Mouse (Mus musculus) embryonic facial prominence, embryonic 10.5 days (tissue): ENCODE measurements around the gene Sirt2. TPM values are rescaled to one million over a fixed set of nuclear protein-coding genes. Genes with fewer than 3 reads are reported as not detected.

ENCODE experiments used
- DNase-seq: peaks from one replicate; pipeline ENCODE4 v3.0.0-alpha.2; 2017; ENCODE audit warnings: low spot score
- H3K27ac ChIP-seq: fragments of 300-500 bp; sonication (generic); replicated peaks from 2 replicates; pipeline ENCODE4 v1.5.1; 2016; ENCODE audit warnings: mild to moderate bottlenecking
- H3K27me3 ChIP-seq: fragments of 300-500 bp; sonication (generic); replicated peaks from 2 replicates; pipeline ENCODE4 v1.6.1; 2016; ENCODE audit warnings: low read depth, mild to moderate bottlenecking; ENCODE audit not compliant: poor library complexity, severe bottlenecking
- H3K36me3 ChIP-seq: fragments of 300-500 bp; sonication (generic); replicated peaks from 2 replicates; pipeline ENCODE4 v1.6.1; 2016; ENCODE audit warnings: mild to moderate bottlenecking, moderate library complexity
- H3K4me1 ChIP-seq: fragments of 300-500 bp; sonication (generic); 2 replicates; pipeline ENCODE4 v1.6.1; 2016
- H3K4me3 ChIP-seq: fragments of 300-500 bp; sonication (generic); 2 replicates; pipeline ENCODE4 v1.5.1; 2016; ENCODE audit warnings: mild to moderate bottlenecking, moderate library complexity
- H3K9me3 ChIP-seq: fragments of 300-500 bp; sonication (generic); 2 replicates; pipeline ENCODE4 v1.6.1; 2016; ENCODE audit warnings: mild to moderate bottlenecking
- WGBS: fragments of 180-500 bp; shearing (Covaris S2); methylation state at CpG from one replicate; pipeline ENCODE4 v1.1.7; 2016; 5-methylcytosine and 5-hydroxymethylcytosine counted together
- polyA plus RNA-seq: library from polyadenylated mRNA; unstranded; fragments of >200 nt; fragmentation: Nextera tagmentation; extraction: Ambion mirVana; gene quantifications from 2 replicates; pipeline ENCODE4 v1.2.1, GENCODE M21; 2016

The Sirt2 gene
- polyA plus RNA-seq, 1 experiment from 2014 or later: 64.8 TPM

DNA sequence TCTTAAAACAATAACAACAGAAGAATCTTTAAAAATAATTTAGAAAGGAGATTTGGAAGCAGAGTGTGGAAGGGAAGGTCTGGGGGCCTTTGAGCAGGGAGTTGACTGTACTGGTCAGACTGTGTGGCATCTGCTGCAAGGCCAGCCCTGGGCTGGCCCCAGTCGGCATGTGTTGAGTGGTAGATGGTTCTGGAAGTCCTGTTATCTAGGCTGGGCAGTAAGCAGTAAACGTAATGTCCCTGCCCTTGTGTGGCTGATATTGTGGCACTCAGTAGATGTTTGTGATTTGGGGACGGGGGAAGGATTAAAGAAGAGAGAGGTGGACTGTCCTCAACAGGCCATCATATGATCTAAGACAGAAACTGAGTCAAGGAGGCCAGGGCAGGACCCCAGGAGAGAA, 3.8 kb downstream of the Sirt2 start:
- H3K36me3 ChIP-seq: peaks cover 16% of the 10 kb centered on the region; the same call in 1 of the 2 replicates
- H3K4me3 ChIP-seq: no peak overlapping the region
- no peak for DNase-seq
- H3K9me3 ChIP-seq: no peaks in the 10 kb centered on the region
- H3K27me3 ChIP-seq: no peaks in the 10 kb centered on the region
- WGBS: 89% methylated on average over 3 of the region's 3 CpGs
- H3K27ac ChIP-seq: no peak overlapping the region
- peaks cover 26% of the 10 kb centered on the region for H3K4me1 ChIP-seq

DNA sequence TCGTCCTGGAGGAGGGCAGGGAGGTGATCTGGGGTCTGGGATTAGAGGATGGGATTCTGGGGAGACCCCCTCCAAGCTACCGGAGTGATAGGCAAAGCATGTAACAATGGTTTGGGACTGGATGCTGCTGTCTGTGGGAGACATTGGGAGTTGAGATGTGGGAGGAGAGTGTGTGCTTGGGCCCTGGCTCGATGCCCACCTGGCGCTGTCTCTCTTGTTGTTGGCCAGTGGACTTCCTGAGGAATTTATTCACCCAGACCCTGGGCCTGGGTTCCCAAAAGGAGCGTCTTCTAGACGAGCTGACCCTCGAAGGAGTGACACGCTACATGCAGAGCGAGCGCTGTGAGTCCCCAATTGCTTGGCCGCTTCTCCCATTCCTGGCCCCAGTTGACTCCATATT, 5.3 kb downstream of the Sirt2 start:
- Histone ChIP-seq H3K27ac (no peak overlapping the region), H3K9me3 (no peaks in the 10 kb centered on the region), H3K4me3 (peak overlapping the region; percentile 3; the same call in 1 of the 2 replicates), H3K27me3 (no peaks in the 10 kb centered on the region), H3K4me1 (peaks cover 19% of the 10 kb centered on the region), H3K36me3 (peaks cover 31% of the 10 kb centered on the region)
- no peak for DNase-seq
- 93% methylated on average over 11 of the region's 11 CpGs for WGBS

DNA sequence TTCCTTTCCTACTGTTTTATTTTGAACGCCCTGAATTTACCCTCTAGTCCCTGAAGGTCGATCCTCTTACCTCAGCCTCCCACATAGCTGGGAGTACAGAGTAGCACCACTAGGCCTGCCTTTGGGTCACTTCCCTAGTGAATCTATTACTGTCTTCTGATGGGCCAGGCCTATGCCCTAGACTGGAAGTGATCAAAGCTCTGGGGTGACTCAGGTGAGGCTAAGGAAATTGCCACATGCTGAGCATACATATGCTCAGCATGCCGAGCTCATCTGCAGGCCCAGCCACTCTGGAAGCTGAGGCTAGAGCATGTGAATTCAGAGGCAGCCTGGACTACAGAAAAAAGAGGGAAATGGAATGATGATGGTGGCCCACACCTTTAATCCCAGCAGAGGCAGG, 6.6 kb downstream of the Sirt2 start:
- no peak for DNase-seq
- WGBS: 77% methylated on average over 3 of the region's 3 CpGs
- peaks cover 41% of the 10 kb centered on the region for H3K36me3 ChIP-seq
- H3K27ac ChIP-seq: no peak overlapping the region
- peaks cover 7% of the 10 kb centered on the region; the same call in 1 of the 2 replicates for H3K4me1 ChIP-seq
- H3K9me3 ChIP-seq: no peaks in the 10 kb centered on the region
- no peak overlapping the region for H3K4me3 ChIP-seq
- H3K27me3 ChIP-seq: no peaks in the 10 kb centered on the region

DNA sequence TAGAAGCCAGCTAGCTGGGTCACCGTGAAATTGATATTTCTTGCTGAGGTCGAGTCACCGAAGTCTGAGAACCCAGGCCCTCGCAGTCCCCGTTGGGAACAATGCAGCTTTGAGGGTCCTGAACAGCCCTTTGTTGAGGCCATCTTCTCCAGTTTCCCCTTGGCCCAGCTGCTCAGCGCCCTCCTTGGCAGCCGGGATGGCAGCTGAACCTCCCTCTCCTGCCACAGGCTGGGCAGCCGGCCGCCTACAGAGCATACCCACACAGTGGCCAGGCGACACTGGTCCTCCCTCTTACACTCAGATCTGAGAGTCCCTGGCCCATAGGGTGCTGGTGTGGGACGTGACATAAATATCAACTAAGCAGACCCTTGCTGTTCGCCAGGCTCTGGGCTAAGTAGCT, 7.6 kb downstream of the Sirt2 start:
- Histone ChIP-seq H3K36me3 (peaks cover 41% of the 10 kb centered on the region), H3K9me3 (no peaks in the 10 kb centered on the region), H3K4me3 (no peak overlapping the region), H3K27me3 (no peaks in the 10 kb centered on the region), H3K4me1 (peaks cover 7% of the 10 kb centered on the region; the same call in 1 of the 2 replicates), H3K27ac (peak overlapping the region; percentile 54)
- WGBS: 50% methylated on average over 12 of the region's 12 CpGs
- DNase-seq: peak; percentile 34

DNA sequence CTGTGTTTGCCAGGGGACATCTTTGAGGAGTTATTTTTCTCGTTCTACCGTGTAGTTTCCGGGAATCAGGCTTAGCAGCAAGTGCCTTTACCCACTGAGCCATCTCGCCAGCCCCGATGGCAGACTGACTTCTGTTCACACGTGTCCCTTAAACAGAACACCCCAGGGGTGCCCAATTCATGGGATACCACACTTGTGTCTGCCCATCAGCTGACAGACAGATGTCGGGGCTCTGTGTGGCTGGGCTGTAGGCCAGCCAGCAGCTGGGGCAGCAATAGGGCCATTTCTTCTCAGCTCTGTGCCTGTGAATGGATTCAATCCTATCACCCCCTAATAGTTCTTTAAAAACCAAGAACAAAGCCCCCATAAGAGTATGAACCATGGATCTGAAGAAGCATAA, 8.6 kb downstream of the Sirt2 start:
- no peak for DNase-seq
- no peaks in the 10 kb centered on the region for H3K9me3 ChIP-seq
- no peak overlapping the region for H3K27ac ChIP-seq
- 88% methylated on average over 7 of the region's 7 CpGs for WGBS
- no peak overlapping the region for H3K4me3 ChIP-seq
- H3K27me3 ChIP-seq: no peaks in the 10 kb centered on the region
- H3K4me1 ChIP-seq: peaks cover 8% of the 10 kb centered on the region
- peaks cover 41% of the 10 kb centered on the region for H3K36me3 ChIP-seq

DNA sequence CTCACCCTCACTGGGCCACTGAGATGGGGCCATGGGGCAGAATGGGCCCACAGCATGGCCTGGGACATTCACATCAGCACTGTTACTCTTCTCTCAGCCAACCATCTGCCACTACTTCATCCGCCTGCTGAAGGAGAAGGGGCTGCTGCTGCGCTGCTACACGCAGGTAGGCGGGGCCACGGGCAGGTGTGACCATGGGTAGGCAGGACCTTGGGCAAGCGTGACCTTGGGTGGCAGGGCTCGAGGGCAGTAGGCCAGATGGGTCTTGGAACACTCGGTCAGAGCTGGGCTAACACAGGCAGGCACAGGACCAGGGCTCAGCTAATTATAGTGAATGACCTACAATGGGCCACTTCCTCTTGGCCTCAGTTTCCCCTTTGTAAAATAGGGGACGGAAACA, 12.3 kb downstream of the Sirt2 start:
- Histone ChIP-seq H3K4me3 (no peak overlapping the region), H3K9me3 (no peaks in the 10 kb centered on the region), H3K27ac (no peak overlapping the region), H3K36me3 (peaks cover 40% of the 10 kb centered on the region), H3K27me3 (no peaks in the 10 kb centered on the region), H3K4me1 (peaks cover 17% of the 10 kb centered on the region)
- 84% methylated on average over 9 of the region's 9 CpGs for WGBS
- no peak for DNase-seq

DNA sequence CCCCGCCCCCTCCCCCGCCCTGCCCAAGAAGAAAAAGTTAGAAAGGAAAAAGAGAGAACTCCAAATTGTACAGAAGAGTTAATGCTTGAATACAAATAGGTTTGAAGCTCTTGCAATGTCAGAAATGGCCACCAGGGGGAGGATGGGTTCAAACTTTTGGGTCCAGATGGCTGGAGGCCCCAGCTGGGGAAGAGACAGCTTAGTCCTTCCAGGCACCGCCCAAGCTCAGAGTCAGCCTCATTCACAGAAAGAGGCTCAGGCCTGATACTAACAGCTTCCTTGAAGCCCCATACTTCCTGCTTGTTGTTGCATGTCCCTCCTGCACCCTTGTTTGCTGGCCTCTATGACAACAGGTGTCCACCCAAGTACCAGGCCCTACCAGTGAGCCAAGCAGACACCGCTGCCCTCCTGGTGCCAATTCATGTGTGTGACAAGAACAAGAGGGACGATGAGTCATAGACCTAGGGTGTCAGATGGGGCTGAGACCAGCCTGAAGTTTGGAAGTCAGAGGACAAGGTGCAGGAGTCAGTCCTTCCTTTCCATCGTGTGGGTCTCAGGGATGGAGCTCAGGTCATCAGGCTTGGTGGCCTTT, 13.6 kb downstream of the Sirt2 start:
- peaks cover 48% of the 10 kb centered on the region for H3K36me3 ChIP-seq
- H3K9me3 ChIP-seq: no peaks in the 10 kb centered on the region
- no peak overlapping the region for H3K4me3 ChIP-seq
- peaks cover 18% of the 10 kb centered on the region for H3K4me1 ChIP-seq
- 47% methylated on average over 6 of the region's 6 CpGs for whole genome bisulfite sequencing
- peak overlapping the region; percentile 67 for H3K27ac ChIP-seq
- no peaks in the 10 kb centered on the region for H3K27me3 ChIP-seq
- DNase-seq: peak; percentile 84

DNA sequence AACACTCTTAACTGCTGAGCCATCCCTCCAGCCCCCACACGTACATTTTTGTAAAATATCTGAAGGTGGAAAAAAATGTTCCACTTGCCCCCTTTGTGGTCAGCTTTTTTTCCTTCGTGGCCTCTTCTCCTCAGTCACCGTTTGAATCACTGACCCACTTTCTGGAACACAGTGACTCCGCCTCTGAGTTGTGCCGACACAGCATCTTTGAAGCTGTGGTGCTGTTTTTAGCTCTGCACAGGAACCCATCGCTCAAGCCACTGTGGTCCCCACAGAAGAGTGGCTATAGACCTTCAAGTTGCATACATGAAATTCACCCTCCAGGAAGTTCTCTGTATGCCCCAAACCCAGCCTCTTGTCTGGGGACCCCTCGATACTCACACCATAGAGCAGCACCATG, 14.3 kb downstream of the Sirt2 start:
- WGBS: 84% methylated on average over 7 of the region's 7 CpGs
- H3K36me3 ChIP-seq: peaks cover 48% of the 10 kb centered on the region
- no peak for DNase-seq
- H3K27ac ChIP-seq: no peak overlapping the region
- H3K9me3 ChIP-seq: no peaks in the 10 kb centered on the region
- H3K4me1 ChIP-seq: peaks cover 22% of the 10 kb centered on the region
- H3K27me3 ChIP-seq: no peaks in the 10 kb centered on the region
- no peak overlapping the region for H3K4me3 ChIP-seq

DNA sequence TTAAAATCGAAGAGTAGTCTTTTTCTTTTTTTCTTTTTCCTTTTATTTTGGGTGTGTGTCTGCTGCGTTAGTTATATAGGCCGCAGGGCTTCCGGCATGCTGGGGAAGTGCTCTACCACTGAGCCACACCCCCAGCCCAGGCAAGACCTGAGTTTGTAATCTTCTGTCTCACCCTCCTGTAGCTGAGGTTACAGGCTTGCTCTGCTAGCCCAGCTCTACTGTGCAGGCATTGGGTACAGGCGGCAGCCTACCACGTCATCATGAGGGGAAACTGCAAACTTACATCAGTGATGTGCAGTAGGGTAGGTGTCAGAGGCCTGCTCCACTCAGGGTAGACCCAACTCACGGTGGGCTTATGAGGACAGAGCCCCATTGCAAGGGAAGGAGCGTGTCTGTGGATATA, 14.7 kb downstream of the Sirt2 start:
- Histone ChIP-seq H3K4me1 (peaks cover 22% of the 10 kb centered on the region), H3K36me3 (peaks cover 49% of the 10 kb centered on the region), H3K27me3 (no peaks in the 10 kb centered on the region), H3K27ac (no peak overlapping the region), H3K4me3 (no peak overlapping the region), H3K9me3 (no peaks in the 10 kb centered on the region)
- 92% methylated on average over 8 of the region's 8 CpGs for WGBS
- no peak for DNase-seq

DNA sequence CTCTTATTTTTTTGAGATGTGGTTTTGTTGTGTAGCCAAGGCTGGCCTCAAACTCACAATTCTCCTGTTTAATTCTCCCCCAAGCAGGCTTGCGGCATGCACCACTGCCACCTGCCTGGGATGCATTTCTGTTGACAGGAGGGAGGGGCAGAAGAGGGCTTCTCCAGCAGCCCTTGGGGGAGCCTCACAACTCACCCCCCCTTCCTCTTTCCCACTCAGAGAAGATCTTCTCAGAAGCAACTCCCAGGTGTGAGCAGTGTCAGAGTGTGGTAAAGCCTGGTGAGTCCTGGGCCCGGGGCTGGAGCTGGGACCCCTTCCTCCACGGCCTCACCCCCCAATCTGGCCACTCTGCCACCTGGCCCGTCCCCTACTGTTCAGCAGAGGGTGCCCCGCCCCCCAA, 18.6 kb downstream of the Sirt2 start:
- 77% methylated on average over 5 of the region's 5 CpGs for WGBS
- Histone ChIP-seq H3K9me3 (no peaks in the 10 kb centered on the region), H3K36me3 (peaks cover 51% of the 10 kb centered on the region), H3K27me3 (no peaks in the 10 kb centered on the region), H3K4me3 (no peak overlapping the region), H3K4me1 (peaks cover 45% of the 10 kb centered on the region), H3K27ac (no peak overlapping the region)
- DNase-seq: no peak

DNA sequence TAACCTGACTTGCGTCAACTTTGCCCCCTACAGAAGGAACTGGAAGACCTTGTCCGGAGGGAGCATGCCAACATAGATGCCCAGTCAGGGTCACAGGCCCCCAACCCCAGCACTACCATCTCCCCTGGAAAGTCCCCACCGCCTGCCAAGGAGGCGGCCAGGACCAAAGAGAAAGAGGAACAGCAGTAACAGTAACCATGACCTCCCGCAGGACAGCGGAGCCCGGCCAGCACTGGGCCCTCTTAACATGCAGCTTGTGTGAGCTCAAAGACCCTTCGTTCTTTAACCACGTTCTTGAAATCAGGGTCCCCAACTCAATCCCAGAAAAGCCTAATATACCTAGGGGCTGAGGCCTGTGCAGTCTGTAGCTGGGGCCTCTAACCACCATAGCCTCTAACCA, 21.3 kb downstream of the Sirt2 start:
- H3K36me3 ChIP-seq: peaks cover 47% of the 10 kb centered on the region
- H3K4me1 ChIP-seq: peaks cover 60% of the 10 kb centered on the region
- H3K4me3 ChIP-seq: no peak overlapping the region
- no peak for DNase-seq
- no peaks in the 10 kb centered on the region for H3K27me3 ChIP-seq
- WGBS: 93% methylated on average over 9 of the region's 9 CpGs
- peak overlapping the region; percentile 73 for H3K27ac ChIP-seq
- H3K9me3 ChIP-seq: no peaks in the 10 kb centered on the region

DNA sequence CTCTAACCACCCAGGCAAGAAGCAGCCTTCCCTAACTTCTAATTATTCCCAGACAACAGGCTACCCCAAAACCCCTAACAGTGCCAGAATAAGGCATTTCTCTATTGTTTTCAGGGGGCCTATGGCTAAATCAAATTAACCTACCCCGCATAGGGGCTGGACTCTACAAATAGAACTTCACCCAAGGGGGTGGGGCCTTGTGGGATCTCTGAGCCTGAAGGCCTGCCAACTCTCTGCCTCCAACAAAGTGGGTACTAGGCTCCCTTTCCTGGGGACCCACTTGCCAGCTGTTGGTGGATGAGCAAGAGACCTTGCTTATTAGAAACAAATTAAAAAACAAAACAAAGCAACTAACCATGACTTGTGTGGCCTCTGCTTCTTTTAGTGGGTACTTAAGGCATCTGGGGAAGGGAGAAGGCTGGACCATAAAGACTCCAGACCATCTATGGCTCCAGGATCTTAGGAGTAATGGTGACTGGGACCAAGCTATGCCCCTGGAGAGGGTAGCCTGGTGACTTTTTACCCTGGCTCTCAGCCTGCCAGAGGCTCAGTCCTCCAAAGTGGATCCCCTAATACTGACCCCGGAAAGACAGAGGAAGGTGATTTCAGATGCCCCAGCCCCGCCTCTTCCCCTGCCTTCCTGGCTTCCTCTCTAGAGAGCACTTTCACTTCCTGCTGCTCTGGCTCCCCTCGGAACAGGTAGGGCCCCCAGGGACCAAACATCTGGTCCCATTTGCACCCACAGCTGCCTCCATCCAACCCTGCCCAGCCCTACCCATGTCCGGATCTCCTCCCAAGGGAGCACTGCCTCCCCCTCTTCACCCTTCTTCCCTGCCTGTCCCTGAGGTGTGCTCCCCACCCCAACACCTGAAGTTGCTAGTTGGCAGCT, 22.0 kb downstream of the Sirt2 start, which contains the start of gene Rinl:
TSS of gene Rinl (plus strand) at position 663 of the 889 bp plus-strand sequence.
- no peak for DNase-seq
- Histone ChIP-seq H3K4me3 (no peak within 1 kb of the TSS), H3K27me3 (no peaks in the 10 kb centered on the region), H3K9me3 (no peaks in the 10 kb centered on the region), H3K27ac (peak within 1 kb of the TSS; percentile 73), H3K4me1 (peaks cover 60% of the 10 kb centered on the region), H3K36me3 (peaks cover 42% of the 10 kb centered on the region)
- 66% methylated on average over 5 of the region's 5 CpGs for WGBS

DNA sequence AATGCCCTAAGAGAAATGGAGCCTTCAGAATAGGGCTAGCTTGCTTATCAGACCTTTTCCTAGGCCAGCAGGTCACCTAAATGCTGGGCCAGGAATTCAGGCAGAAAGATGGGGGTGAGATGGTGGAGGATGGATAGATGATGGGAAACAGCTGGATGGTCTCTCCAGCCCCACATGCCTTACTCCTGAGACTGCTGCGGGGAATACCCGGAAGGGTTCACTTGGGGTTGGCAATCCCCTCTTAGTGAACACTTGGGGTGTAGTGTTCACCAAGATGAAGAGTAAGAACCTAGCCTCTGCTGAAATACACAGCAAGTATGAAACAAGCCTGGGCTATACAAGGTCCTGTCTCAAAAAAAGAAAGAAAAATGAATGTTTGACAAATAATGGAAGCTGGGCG, 22.7 kb downstream of the Sirt2 start:
- Histone ChIP-seq H3K36me3 (peaks cover 36% of the 10 kb centered on the region), H3K27me3 (no peaks in the 10 kb centered on the region), H3K4me3 (no peak overlapping the region), H3K4me1 (peaks cover 60% of the 10 kb centered on the region), H3K9me3 (no peaks in the 10 kb centered on the region), H3K27ac (peak overlapping the region; percentile 73)
- no peak for DNase-seq
- WGBS: 63% methylated on average over 3 of the region's 3 CpGs
